Mouse (Mus musculus): Measurements from ENCODE around the gene Rrnad1. TPM values are rescaled to one million over a fixed set of nuclear protein-coding genes. Genes with fewer than 3 reads are reported as not detected.

Gene Rrnad1
- total RNA-seq, 2 experiments from 2014 or later = 7.4 to 8.7 TPM

- no peak for DNase-seq (ENCODE audit: low spot score in 2 of 2)
Measured at GRCm38 (mm10) chr3:87949266-87949954, 18.9 kb upstream of the Rrnad1 start.

GRCm38 (mm10) chr3:87948378-87949265 lies 18.1 kb upstream of the Rrnad1 start, which contains the start of gene Crabp2:
Gene Crabp2, plus strand, starts transcription at chr3:87948666.
- no peak for DNase-seq (ENCODE audit: low spot score in 2 of 2)

DNA sequence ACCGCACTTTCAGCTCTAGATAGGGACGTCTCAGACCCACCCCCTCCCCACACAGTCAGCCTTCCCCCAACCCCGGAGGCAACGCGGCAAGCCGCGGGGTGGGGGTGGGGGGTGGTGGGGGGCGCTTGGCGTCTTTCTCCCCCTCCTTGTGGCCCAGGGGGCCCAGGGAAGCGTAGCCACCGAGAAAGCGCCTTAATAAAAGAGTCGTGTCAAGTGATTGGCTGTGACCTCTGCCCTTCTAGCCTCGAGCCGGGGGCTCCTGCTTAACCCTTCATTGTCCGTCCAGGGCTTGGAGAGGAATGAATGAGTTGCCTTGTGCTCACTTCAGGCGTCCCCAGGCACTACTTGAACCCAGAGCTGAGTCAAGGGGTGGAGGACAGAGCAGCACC lies 17.3 kb upstream of the Rrnad1 start:
- no peak for DNase-seq (ENCODE audit: low spot score in 2 of 2)

GRCm38 (mm10) chr3:87947056-87947810 lies 16.7 kb upstream of the Rrnad1 start:
- DNase-seq (ENCODE audit: low spot score in 2 of 2) = no peak

DNA sequence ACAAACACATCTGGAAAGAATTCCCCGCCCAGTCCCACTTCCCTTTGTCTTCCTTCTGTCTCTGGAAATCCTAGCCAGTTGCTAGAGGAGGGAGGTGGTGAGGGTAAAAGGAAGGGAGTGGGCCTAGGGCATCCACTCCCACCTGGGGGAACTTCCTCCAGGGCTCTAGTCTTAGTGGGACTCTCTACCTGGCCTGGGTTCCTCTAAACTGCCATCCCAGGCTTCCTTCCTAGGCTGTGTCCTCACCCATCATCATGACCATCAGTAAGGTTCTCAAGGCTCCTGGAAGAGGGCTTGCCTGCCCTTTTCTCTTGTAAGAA lies 16.0 kb upstream of the Rrnad1 start:
- no peak for DNase-seq (ENCODE audit: low spot score in 2 of 2)

GRCm38 (mm10) chr3:87945781-87946540 lies 15.4 kb upstream of the Rrnad1 start:
- DNase-seq (ENCODE audit: low spot score in 2 of 2) = no peak

DNA sequence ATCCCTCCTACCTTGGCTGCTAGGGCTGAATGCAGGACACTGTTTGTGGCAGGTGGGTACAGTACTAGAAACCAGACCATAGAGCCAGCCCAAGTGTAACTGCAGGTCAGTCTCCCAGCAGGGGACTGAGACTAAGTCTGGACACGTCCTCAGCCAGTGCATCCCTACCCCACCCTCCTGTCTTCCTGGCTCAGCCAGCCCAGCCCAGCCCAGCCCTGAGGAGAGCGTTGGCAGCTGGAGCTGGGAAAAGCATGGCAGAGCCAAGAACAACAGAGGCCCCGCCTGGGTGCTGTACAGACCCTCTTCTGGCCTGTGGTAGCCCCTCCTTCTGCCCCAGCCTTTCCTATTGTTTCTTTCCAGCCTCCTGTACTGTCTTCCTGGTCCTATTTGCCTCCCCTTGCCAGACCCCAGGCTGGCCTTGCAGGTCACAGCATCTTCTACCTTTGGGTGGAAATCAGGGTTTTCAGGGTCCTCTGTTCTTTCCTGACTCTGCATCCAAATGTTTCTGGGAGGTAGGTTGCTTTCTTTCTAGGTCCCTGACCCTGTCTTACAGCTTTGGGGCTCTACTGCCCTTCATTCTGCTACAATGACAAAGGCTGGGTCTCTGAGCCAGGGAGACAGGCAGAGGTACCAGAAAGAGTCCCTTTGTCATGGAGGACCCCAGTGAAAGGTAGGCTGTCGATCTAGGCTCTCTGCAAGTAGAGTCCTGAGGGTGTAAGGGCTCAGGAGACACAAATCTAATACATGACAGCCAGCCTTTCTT lies 14.5 kb upstream of the Rrnad1 start:
- peak in 1 of 2 experiments; percentile 43 for DNase-seq (ENCODE audit: low spot score in 2 of 2)

DNA sequence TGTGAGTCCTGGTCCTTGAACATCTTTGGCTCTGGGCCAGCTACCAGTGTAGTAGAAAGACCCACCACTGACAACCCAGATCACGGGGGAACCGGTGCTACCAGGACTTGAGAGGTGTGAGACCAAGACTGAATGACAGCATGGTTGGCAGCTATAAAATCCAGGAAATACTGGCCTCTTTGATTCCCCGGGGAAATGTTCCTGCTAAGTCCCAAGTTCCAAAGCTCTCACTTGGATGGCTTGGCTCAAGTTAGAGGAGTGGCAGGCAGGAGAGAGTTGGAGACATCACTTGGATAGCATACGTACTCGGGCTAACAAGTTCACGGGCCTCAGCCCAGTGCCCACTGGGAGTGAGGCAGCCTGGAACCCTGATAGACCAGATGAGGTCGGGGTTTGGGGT lies 13.1 kb upstream of the Rrnad1 start:
- no peak for DNase-seq (ENCODE audit: low spot score in 2 of 2)

DNA sequence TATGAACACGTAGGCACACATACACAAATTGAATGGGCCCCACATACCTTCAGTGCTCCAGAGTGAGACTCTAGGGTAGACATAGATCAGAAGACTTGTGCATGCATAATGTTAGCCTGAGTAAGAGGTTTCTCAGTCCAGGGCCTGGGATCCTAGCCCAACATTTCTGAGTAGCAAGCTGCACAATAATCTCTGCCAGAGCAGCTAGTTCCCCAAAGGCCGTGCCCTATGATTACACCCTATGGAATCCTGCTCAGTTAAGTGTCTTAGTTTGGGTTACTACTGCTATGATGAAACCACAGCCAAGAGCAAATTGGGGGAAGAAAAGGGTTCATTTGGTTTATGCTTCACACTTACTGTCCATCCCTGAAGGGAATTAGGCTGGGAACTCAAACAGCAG lies 12.0 kb upstream of the Rrnad1 start:
- no peak for DNase-seq (ENCODE audit: low spot score in 2 of 2)

DNA sequence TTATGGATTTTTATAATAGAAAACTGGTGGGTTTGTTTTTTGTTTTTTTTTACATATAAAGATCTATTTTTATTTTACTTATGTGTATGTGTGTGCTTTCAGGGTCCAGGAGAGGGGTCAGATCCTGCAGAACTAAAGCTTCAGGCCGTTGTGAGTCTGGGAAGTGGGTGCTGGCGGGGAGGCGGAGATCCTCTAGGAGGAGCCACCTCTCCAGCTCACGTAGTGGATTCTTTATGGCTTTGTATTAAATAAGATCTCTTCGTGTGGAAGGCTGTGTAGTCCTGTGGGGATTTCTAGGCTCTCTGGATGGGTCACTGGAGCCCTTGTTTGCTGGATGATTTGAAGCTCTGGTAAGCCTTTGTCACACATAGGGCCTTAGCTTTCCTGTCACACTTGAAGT lies 10.1 kb upstream of the Rrnad1 start:
- no peak for DNase-seq (ENCODE audit: low spot score in 2 of 2)

DNA sequence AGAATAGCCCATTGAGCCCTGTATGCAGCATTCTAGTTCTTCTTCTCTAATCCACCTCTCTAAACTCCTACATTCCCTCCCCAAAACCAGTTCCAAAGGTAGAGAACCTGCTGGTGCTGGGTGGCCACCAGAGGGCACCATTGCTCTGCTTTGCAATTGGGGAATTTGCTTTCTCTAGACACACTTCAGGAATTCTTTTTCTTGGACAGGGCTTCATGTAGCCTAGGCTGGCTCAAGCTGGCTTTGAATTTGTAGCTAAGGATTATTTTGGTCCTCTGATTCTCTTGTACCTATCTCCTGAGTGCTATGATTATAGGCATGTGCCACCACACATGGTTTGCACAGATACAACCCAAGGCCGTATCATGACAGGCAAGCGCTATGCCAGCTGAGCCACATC lies 5.3 kb upstream of the Rrnad1 start:
- peak; percentile 82 to 87 for DNase-seq (ENCODE audit: low spot score in 2 of 2)

- DNase-seq (ENCODE audit: low spot score in 2 of 2) = no peak
Measured at GRCm38 (mm10) chr3:87935201-87935600, 4.7 kb upstream of the Rrnad1 start.

- no peak for DNase-seq (ENCODE audit: low spot score in 2 of 2)
Measured at GRCm38 (mm10) chr3:87934501-87934900, 4.0 kb upstream of the Rrnad1 start.

GRCm38 (mm10) chr3:87934026-87934425 lies 3.5 kb upstream of the Rrnad1 start:
- no peak for DNase-seq (ENCODE audit: low spot score in 2 of 2)

- no peak for DNase-seq (ENCODE audit: low spot score in 2 of 2)
Measured at GRCm38 (mm10) chr3:87929341-87930077, 1.0 kb downstream of the Rrnad1 start.

GRCm38 (mm10) chr3:87927452-87927851 lies 3.1 kb downstream of the Rrnad1 start:
- DNase-seq (ENCODE audit: low spot score in 2 of 2) = no peak

GRCm38 (mm10) chr3:87924996-87925395 lies 5.5 kb downstream of the Rrnad1 start:
- no peak for DNase-seq (ENCODE audit: low spot score in 2 of 2)

DNA sequence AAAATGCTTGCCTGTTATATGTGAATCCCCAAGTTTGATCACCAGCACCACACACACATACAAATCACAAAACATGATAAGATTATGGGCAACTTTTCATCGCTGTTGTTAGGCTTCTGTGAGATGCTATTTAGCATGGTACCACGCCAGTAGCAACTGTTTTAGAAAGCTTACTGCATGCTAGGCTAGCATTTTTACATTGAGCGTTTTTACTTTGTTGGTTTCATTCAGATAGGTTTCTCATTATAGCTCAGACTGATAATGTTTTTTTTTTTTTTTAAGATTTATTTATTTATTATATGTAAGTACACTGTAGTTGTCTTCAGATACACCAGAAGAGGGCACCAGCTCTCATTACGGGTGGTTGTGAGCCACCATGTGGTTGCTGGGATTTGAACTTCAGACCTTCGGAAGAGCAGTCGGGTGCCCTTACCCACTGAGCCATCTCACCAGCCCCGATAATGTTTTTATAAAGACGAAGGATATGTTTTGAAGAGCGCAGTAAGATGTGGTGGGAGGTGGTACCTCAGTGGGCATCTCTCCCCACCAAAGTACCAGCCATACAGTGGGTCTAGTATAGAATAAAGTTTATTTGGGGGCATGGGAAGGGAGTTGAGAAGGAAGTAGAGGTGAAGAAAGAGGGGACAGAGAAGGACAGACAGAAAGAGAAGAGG lies 10.1 kb downstream of the Rrnad1 start:
- no peak for DNase-seq (ENCODE audit: low spot score in 2 of 2)

Data from gastrocnemius, postnatal 4 days (tissue).